Mouse (Mus musculus) v-Abl transformed pro-B cells (cell line): ENCODE measurements at regions not wholly inside any gene's neighbourhood (a gene's known extent, or its start where the extent isn't known, plus 50 kb on each side); places are given as distances from the start of the nearest gene placed in this dataset.

Experiments used
- in situ Hi-C, 2 experiments: fragments of 400-800 bp; cut with MboI; formaldehyde crosslinking; loops; one replicate each; pipeline ENCODE4 v1.15.1; 2025; ENCODE audit not compliant: unreplicated experiment in 2 of 2

DNA sequence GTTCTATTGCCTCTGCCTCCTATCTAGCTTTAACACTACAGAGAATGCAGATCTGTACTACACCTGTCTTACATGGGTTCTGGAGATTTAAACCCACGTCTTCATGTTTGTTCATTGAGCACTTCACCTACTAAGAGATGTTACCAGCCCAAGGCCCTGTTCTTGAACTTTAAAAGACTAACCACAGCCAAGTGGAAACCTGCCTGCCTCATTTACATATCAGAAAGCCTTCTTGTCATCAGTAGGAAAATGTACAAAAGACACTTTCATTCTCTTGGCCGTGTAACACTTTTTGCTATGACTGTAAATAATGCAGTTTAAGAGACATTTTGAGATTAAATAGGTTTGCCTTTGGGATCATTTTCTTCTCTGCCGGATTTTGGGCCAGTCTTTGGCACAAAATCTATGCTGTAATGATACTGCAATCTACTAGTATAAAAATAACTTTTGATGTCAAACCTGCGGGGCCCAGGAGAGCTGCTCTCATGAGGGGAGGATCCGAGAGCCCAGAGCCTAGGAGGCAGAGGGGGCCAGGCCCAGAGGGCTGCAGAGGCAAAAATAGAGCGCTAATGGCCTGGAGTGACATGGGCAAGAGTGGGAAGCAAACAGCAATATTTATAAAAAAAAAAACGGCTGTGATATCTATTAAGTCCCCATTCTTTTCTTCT, 318.4 kb upstream of the Myo3a start:
- in situ Hi-C loops: loop anchor here (5.0 to 25.0 kb wide), 3 partner anchors 1012 to 1647 kb away; no protein-coding TSS in a partner anchor

DNA sequence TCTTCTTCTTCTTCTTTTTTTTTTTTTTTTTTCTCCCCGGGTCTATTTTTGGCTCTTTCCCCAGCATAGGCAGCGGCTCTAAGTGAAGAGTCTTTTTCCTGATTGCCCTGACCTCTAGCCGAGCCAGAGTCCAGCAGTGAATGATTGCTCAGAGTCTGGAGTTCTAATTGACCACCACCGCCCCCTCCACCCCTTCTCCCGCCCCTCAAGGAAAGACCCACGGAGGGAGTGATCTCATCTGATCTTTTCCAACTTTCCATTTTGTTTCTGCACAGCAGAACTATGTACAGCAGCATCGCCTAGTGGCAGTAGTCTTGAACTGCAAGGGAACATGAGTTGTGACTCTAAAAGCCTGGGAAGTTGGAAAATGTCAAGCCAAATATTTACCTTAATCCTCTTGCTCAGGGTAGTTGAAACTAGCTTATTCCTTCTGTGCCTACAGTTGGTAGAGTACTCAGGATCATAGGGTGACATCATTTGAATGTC, 317.8 kb upstream of the Myo3a start:
- in situ Hi-C loops: loop anchor here (5.0 to 25.0 kb wide), 3 partner anchors 1012 to 1647 kb away; no protein-coding TSS in a partner anchor

- in situ Hi-C loops: loop anchor here (25.0 kb wide), 2 partner anchors 1031 to 1656 kb away; no protein-coding TSS in a partner anchor
Measured at GRCm38 (mm10) chr2:21917804-21918690, 309.3 kb upstream of the Myo3a start.

DNA sequence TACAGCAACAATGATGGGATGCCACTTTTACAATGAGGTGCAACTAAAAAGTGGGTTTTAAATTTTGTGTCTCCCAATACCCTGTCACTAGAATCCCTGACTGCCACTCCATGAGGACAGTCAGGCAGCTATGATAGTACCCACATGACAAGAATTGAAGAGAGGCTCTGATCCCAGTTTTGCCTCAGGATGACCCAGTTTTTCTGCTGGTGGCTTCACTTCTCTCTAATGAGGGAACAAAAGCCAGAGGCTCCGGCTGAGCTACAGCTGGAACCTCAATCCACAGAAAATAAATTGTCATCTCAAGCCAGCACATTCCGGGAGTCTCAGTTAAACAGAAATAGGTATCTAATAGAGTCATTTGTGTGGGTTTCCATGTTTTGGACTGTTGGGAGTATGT, 308.2 kb upstream of the Myo3a start:
- in situ Hi-C loops: loop anchor here (25.0 kb wide), 2 partner anchors 1032 to 1657 kb away; no protein-coding TSS in a partner anchor

- in situ Hi-C loops: loop anchor here in 1 of 2 experiments (25.0 kb wide), 1 partner anchor 1660 kb away; no protein-coding TSS in a partner anchor
Measured at GRCm38 (mm10) chr2:21927656-21928055, 299.6 kb upstream of the Myo3a start.

DNA sequence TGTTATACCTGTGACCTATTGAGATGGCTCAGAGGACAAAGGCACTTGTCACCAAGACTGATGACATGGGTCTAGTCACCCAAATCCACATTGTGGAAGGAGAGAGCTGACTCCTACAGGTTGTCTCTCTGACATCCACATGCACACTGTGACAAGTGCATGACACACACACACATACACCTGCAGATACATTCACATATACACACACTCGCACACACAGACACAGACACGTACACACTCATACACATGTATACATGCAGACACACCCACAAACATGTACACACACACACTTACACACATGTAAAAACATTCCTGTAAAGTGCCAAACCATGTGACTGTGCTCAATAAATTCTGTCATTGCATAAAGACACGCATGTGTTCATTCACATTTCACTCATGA, 287.3 kb upstream of the Myo3a start:
- in situ Hi-C loops: loop anchor here (5.0 to 25.0 kb wide), 4 partner anchors 782 to 1647 kb away; no protein-coding TSS in a partner anchor

GRCm38 (mm10) chr2:21940797-21941487, 286.4 kb upstream of the Myo3a start:
- in situ Hi-C loops: loop anchor here (5.0 to 25.0 kb wide), 4 partner anchors 781 to 1646 kb away; no protein-coding TSS in a partner anchor

DNA sequence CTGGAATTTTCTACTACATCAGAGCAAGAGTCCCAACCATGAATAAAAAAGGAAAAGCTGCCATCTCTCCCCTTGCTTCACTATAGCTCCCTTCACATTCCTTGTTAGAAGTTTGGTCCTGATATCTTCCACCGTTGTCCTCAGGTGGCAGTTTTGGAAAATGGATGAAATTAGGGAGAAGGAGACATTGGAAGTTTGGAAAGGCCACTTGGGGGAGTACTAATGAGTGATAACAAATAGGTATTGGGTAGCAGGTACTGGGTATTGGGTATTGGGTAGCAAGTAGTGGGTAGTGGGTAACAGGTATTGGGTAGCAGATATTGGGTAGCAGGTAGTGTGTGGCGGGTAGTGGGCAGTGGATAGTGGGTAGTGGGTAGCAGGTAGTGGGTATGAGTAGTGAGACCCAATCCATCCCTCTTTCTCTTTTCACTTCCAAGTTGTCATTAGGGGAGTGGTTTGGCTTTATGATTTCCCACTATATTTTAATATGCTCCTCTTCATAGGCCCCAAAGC, 285.8 kb upstream of the Myo3a start:
- in situ Hi-C loops: loop anchor here (5.0 to 25.0 kb wide), 4 partner anchors 781 to 1646 kb away; no protein-coding TSS in a partner anchor

GRCm38 (mm10) chr2:21943676-21944075, 283.6 kb upstream of the Myo3a start:
- in situ Hi-C loops: loop anchor here (5.0 to 25.0 kb wide), 4 partner anchors 779 to 1644 kb away; no protein-coding TSS in a partner anchor

- in situ Hi-C loops: loop anchor here (10.0 to 25.0 kb wide), 2 partner anchors 778 to 1641 kb away; no protein-coding TSS in a partner anchor
Measured at GRCm38 (mm10) chr2:21946484-21946883, 280.8 kb upstream of the Myo3a start.

- in situ Hi-C loops: no loop called here
Measured at GRCm38 (mm10) chr2:21951279-21951678, 276.0 kb upstream of the Myo3a start.

DNA sequence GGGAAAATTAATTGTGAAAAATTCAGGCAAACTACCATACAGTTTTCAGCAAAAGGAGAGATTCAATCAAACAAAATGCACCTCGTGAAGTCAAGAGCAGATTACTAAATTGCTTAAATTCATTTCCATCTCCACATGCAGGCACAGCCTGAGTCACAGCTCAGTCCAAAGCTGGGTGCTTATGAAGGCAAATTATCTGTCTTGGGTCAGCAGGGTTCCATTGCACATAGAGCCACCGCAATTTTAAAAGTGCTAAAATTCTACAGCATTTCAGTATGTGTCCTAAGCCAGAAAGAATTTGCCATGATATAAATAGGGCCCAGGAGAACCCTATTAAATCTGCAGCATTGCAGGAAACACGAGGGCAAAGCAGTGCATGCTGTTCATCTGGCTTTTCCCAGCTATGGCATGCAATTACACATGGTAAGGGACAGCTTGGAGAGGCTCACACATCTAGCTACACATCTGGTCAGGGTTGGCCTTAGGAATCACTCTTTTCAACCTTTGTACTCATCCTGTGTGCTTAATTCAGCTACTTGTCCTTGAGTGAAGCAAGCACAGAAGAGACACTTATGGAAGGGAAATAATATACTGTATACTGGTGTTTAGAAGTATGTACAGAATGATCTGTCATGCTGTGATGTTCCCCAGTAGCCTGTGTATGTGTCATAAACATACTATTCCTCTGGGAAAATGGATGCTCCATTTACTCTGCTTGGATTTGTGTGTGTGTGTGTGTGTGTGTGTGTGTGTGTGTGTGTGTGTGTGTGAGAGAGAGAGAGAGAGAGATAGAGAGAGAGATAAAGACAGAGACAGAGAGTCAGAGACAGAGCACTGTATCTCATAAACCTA, 271.0 kb upstream of the Myo3a start:
- in situ Hi-C loops: no loop called here

DNA sequence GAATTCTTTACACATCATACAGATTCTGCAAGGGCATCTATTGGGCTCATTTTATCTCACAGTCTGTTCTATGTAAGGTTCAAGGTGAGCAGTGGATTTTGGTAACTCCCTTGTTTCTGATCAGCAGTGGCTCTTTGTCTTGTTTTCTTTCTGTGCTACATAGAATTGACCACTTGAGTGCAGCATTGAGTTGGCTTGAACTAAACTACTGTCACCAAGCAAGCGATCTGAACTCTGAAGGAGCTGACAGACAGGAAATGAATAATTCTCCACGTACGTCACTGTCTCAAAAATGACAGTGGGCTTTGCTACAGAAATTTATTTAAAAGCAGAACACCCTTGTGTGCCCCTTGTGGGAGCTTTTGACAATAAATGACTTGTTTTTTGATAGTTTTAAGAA, 268.9 kb upstream of the Myo3a start:
- in situ Hi-C loops: no loop called here

DNA sequence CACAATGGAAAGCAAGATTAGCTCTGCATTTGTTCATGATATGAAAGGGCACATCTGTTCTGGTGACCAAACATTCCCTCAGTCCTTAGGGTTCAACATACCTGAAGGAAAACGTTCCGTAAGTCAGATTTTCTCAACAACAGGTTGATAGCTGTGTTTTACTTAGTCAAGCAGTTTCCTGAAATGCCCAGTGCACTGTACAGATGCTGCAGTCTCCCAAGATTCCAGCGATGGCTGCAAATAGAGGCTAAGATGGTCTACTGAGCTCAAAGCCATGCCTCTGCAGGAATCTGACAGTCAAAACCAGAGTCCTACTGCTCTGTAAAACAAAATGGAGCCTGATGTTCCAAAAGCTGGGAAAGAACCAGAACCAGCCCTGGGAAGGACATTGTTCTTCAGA, 268.5 kb upstream of the Myo3a start:
- in situ Hi-C loops: no loop called here

- in situ Hi-C loops: loop anchor here in 1 of 2 experiments (5.0 kb wide), 1 partner anchor 904 kb away; no protein-coding TSS in a partner anchor
Measured at GRCm38 (mm10) chr2:21963343-21964026, 263.8 kb upstream of the Myo3a start.

DNA sequence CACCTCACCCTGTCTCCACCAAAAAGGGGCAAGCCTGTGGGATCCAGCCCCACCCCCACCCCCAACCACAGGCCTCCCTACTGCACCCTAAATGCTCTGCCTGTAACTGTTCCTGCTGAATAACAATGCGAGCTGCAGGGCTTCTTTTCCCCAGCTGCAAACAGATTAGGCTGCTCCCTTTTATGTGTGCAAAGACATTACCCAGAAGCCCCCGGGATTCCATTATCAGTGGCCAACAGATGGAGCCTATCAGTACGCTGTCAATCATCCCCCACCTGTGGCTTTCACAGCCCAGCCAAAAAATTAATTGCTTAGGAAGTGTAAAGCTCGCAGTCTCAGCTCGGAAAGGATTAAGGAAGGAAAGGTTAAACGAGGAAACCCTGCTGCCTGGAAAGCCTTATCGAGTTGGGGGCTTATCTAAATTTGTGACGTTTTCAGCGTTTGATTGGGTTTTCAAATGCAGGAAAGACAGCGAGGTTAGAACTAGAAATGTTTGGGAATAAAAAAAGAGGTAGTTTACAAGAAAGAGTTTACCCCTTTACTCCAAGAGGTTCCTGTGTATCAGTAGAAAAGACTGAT, 263.2 kb upstream of the Myo3a start:
- in situ Hi-C loops: loop anchor here in 1 of 2 experiments (5.0 kb wide), 1 partner anchor 903 kb away; no protein-coding TSS in a partner anchor

GRCm38 (mm10) chr2:21970774-21971406, 256.4 kb upstream of the Myo3a start:
- in situ Hi-C loops: no loop called here

- in situ Hi-C loops: no loop called here
Measured at GRCm38 (mm10) chr2:21974599-21974998, 252.7 kb upstream of the Myo3a start.
